Mouse (Mus musculus): ENCODE measurements around the gene Lamtor3.

DNA sequence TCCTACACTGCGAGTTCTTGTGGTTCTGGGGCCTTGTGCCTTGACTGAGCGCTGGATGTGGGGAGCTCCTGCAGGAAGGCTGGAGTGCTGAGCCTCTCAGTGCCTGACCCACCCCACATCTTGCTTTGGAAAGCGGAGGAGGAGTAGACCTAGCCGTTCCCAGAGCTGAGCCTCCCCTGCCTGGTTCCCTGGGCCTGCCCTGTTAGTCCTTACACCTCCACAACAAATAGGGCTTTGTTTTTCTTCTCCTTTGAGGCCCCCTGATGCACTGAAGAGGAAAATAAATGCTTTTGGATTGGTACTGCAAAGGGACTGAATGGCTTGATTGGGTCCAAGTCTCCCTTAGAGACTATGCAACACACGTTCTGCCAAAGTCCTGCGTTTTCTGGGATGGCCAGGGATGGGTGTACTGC lies 59.3 kb downstream of the Lamtor3 start:
- TF ChIP-seq CTCF (IDR thresholded peaks at IDR 0.05; ENCODE audit: low read depth) (no peak), EP300 (IDR thresholded peaks at IDR 0.05; ENCODE audit: low read depth) (no peak)
